Mouse (Mus musculus) heart, embryonic 15.5 days (tissue): ENCODE results near the gene Glce. TPM values are rescaled to one million over a fixed set of nuclear protein-coding genes. Genes with fewer than 3 reads are reported as not detected.

Experiments used
- ATAC-seq: fragments of 200-750 bp; cut with Nextera tagmentation; replicated peaks from 2 replicates; pipeline ENCODE4 v1.8.0; 2017; ENCODE audit warnings: low read depth, moderate TSS enrichment; ENCODE audit not compliant: insufficient number of reproducible peaks, insufficient read depth, low FRiP score
- H3K27ac ChIP-seq: fragments of 300-500 bp; sonication (generic); 2 replicates; pipeline ENCODE4 v1.5.1; 2015; ENCODE audit warnings: mild to moderate bottlenecking, inconsistent platforms
- H3K27me3 ChIP-seq: fragments of 300-500 bp; sonication (generic); 2 replicates; pipeline ENCODE4 v1.6.1; 2015; ENCODE audit warnings: inconsistent platforms
- H3K36me3 ChIP-seq: fragments of 300-500 bp; sonication (generic); 2 replicates; pipeline ENCODE4 v1.6.1; 2015; ENCODE audit warnings: mild to moderate bottlenecking, inconsistent platforms
- H3K4me1 ChIP-seq: fragments of 300-500 bp; sonication (generic); replicated peaks from 2 replicates; pipeline ENCODE4 v1.6.1; 2015; ENCODE audit warnings: inconsistent platforms
- H3K4me2 ChIP-seq: fragments of 300-500 bp; sonication (generic); 2 replicates; pipeline ENCODE4 v1.6.1; 2015; ENCODE audit warnings: inconsistent platforms, mild to moderate bottlenecking, moderate library complexity
- H3K4me3 ChIP-seq: fragments of 300-500 bp; sonication (generic); 2 replicates; pipeline ENCODE4 v1.5.1; 2015; ENCODE audit warnings: mild to moderate bottlenecking, inconsistent platforms
- H3K9ac ChIP-seq: fragments of 300-500 bp; sonication (generic); 2 replicates; pipeline ENCODE4 v1.6.1; 2015; ENCODE audit warnings: mild to moderate bottlenecking, inconsistent platforms
- H3K9me3 ChIP-seq: fragments of 300-500 bp; sonication (generic); replicated peaks from 2 replicates; pipeline ENCODE4 v1.6.1; 2016; ENCODE audit warnings: inconsistent platforms
- WGBS: fragments of 180-500 bp; shearing (Covaris S2); methylation state at CpG from one replicate; pipeline ENCODE4 v1.1.7; 2015; ENCODE audit warnings: mixed read lengths; 5-methylcytosine and 5-hydroxymethylcytosine counted together
- polyA plus RNA-seq: library from polyadenylated mRNA; unstranded; fragments of >200 nt; fragmentation: Nextera tagmentation; extraction: Ambion mirVana; gene quantifications from 2 replicates; pipeline ENCODE4 v1.2.1, GENCODE M21; 2015

The Glce gene
- polyA plus RNA-seq, 1 experiment from 2014 or later: 7.5 TPM

DNA sequence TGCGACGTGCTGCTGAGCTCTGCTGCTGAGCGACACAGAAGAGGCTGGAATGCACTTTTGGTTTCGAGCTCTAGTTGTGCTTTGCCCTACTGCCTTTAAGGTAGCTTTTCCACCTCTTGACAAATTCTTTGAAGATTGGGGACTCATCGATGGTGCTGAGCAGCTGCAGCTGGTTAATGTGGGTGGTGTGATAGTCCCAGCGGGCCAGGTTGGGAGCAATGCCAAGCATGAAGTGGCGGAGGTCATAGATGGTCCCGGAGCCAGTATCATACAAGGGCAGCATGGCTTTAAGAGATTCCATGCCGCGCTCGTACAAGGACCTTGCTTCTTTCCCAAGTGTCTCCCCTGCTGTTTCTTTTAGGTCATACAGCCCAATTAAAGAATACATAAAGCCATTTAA lies 62.5 kb downstream of the Glce start:
- no peak overlapping the region for H3K9ac ChIP-seq
- peak overlapping the region; percentile 34 for H3K4me2 ChIP-seq
- no peaks in the 10 kb centered on the region for H3K9me3 ChIP-seq
- H3K27me3 ChIP-seq: no peaks in the 10 kb centered on the region
- WGBS: 46% methylated on average over 11 of the region's 11 CpGs
- no peak overlapping the region for H3K4me3 ChIP-seq
- ATAC-seq: no peak
- H3K27ac ChIP-seq: no peak overlapping the region
- no peaks in the 10 kb centered on the region for H3K36me3 ChIP-seq
- peaks cover 3% of the 10 kb centered on the region; the same call in 1 of the 2 replicates for H3K4me1 ChIP-seq

DNA sequence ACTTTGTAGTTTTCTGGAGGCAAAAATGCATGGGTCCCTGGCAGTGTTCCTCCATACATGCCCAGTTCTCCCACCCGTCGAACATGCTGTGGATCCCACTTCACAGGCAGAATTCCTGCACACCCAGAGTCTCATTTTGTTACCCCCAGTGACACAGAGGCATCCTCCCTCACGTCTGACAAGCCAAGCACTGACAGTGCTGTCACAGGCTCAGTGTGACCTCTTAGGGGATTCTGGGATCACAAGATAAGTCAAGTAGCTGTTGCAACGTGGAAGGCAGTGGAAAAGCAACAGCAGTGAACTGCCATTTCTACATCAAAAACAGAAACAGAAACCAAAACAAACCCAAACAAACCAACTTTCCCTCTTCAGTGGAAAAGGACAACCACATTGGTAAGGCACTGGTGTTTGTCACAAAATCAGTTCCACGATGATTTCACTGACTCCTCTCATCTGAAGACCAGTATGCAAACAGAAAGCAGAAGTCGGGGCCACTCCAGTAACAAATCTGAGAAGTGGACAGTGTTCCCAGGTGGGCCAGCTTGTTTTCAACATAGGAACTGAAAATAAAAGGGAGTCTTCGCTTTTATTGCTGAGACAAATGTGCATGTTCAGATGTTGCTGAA lies 64.5 kb downstream of the Glce start:
- WGBS: 53% methylated on average over 7 of the region's 7 CpGs
- Histone ChIP-seq H3K9me3 (no peaks in the 10 kb centered on the region), H3K27me3 (no peaks in the 10 kb centered on the region), H3K4me3 (no peak overlapping the region), H3K27ac (no peak overlapping the region), H3K4me1 (peaks cover 3% of the 10 kb centered on the region; the same call in 1 of the 2 replicates), H3K4me2 (no peak overlapping the region), H3K36me3 (no peaks in the 10 kb centered on the region), H3K9ac (no peak overlapping the region)
- ATAC-seq: no peak

DNA sequence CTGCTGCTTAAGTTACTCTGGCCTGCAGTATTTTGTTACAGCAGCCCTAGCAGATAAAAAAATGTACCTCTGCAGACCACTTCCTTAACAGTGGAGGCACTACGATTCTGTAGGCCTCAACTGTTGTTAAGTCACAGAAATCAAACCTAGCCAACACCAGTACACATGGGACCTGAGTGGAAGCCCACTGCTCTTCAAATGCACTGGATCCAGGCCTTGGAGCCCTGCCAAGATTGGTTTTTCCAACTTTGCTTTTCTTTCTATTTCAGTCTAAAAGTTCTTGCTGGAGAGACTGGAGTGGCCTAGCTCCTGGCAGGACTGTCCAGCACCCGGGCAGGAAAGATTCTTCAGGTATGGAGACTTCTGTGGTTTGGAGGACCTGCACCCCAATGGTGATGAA lies 66.2 kb downstream of the Glce start:
- H3K36me3 ChIP-seq: no peaks in the 10 kb centered on the region
- H3K4me3 ChIP-seq: no peak overlapping the region
- peaks cover 3% of the 10 kb centered on the region; the same call in 1 of the 2 replicates for H3K4me1 ChIP-seq
- 82% methylated on average over 2 of the region's 2 CpGs for WGBS
- no peak overlapping the region for H3K27ac ChIP-seq
- no peak overlapping the region for H3K9ac ChIP-seq
- no peaks in the 10 kb centered on the region for H3K27me3 ChIP-seq
- no peak for ATAC-seq
- H3K9me3 ChIP-seq: no peaks in the 10 kb centered on the region
- H3K4me2 ChIP-seq: no peak overlapping the region

DNA sequence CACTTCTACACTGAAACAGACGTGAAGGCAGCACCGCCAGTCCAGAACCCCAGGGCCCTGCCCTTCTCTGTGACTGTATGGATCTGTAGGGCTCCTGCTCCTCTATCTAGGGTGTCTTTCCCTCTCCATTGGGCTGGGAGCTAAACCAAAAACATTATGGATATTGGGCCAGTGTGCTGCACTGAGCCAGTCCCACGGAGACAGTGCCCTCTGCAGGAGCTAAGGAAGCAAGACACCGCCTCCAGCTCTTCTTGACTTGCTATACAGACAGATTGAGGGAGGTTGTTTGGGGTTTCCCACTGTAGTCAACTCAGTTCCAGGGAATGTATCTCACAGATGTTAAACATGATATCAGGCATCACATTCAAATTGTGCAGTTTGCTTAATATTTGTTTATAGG lies 71.7 kb downstream of the Glce start:
- no peak overlapping the region for H3K4me2 ChIP-seq
- no peaks in the 10 kb centered on the region for H3K4me1 ChIP-seq
- H3K27me3 ChIP-seq: no peaks in the 10 kb centered on the region
- H3K9ac ChIP-seq: no peak overlapping the region
- H3K9me3 ChIP-seq: no peaks in the 10 kb centered on the region
- no peak overlapping the region for H3K4me3 ChIP-seq
- no peak overlapping the region for H3K27ac ChIP-seq
- no peaks in the 10 kb centered on the region for H3K36me3 ChIP-seq
- 55% methylated on average over 4 of the region's 4 CpGs for WGBS
- ATAC-seq: no peak

DNA sequence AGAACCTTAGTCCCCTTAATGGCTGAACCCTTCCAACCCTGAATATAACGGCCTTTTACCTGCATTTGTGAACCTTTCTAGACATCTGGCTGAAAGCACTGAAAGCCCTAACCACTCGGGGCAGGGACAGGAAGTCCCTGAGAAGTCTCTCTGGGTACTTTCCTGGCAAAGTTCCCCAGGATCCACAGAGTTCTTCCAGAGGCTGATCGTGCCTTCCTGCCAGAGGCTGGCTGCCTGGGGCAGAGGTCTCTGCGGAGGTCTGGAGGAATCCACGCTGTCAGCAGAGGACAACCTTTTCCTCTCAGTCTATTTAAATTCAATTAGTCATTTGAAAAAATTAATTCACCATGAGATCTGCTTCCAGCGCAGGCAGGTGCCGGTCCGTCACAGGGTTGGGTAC lies 73.3 kb downstream of the Glce start:
- Histone ChIP-seq H3K36me3 (no peaks in the 10 kb centered on the region), H3K27me3 (no peaks in the 10 kb centered on the region), H3K4me2 (no peak overlapping the region), H3K27ac (no peak overlapping the region), H3K4me1 (no peaks in the 10 kb centered on the region), H3K9me3 (no peaks in the 10 kb centered on the region), H3K4me3 (no peak overlapping the region), H3K9ac (no peak overlapping the region)
- WGBS: 66% methylated on average over 8 of the region's 8 CpGs
- no peak for ATAC-seq

DNA sequence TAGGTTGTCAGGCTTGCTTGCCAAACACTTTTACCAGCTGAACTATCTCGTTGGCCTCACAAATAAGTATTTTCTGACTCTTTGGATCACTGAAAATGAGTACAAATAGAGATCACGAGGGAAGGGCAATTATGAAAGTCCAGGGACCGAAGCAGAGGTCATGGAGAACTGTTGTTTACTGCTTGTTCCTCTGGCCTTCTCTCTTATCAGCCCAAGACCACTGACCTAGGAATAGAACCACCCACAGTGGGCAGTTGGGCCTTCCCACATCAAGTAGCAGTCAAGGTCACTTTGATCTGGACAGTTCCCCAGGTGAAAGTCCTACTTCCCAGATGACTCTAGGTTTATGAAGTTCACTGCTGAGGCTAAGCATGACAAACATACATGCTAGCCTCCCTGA lies 80.3 kb downstream of the Glce start:
- Histone ChIP-seq H3K27ac (no peak overlapping the region), H3K4me2 (no peak overlapping the region), H3K4me1 (peaks cover 4% of the 10 kb centered on the region), H3K4me3 (no peak overlapping the region), H3K27me3 (no peaks in the 10 kb centered on the region), H3K9ac (no peak overlapping the region), H3K9me3 (no peaks in the 10 kb centered on the region), H3K36me3 (no peaks in the 10 kb centered on the region)
- no peak for ATAC-seq
- WGBS: 72% methylated on average over 3 of the region's 3 CpGs

DNA sequence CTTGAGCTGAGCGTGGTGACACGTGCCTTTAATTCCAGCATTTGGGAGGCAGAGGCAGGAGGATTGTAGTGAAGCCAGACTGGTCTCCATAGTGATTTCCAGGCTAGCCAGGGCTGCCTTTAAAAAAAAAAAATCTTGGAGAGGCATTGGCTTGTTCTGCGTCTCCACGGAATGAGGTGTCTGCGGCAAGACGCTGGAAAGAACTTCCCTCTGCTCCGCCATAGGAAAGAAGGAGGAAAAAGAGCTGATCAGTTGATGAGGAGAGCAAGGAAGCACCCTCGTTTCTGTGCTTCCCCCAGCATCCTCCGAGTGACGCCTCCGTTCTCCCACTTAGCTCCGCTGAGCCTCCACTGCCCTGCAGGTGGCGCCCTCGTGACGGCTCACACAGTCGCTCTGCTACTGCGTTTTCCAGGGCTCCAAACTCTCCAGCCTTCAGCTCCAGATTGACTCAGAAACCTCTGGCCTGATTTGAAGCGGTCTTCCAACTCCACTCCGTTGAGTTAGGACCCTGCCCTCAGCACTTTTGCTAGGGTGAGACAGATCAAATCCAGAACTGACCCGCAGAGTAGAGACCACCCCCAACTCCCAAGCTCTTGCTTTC lies 82.3 kb downstream of the Glce start:
- 8% methylated on average over 19 of the region's 20 CpGs for WGBS
- H3K27ac ChIP-seq: no peak overlapping the region
- no peak for ATAC-seq
- no peaks in the 10 kb centered on the region for H3K9me3 ChIP-seq
- no peaks in the 10 kb centered on the region for H3K36me3 ChIP-seq
- H3K4me1 ChIP-seq: peaks cover 4% of the 10 kb centered on the region
- H3K4me2 ChIP-seq: peak overlapping the region; percentile 32; the same call in 1 of the 2 replicates
- no peak overlapping the region for H3K4me3 ChIP-seq
- H3K9ac ChIP-seq: no peak overlapping the region
- no peaks in the 10 kb centered on the region for H3K27me3 ChIP-seq

DNA sequence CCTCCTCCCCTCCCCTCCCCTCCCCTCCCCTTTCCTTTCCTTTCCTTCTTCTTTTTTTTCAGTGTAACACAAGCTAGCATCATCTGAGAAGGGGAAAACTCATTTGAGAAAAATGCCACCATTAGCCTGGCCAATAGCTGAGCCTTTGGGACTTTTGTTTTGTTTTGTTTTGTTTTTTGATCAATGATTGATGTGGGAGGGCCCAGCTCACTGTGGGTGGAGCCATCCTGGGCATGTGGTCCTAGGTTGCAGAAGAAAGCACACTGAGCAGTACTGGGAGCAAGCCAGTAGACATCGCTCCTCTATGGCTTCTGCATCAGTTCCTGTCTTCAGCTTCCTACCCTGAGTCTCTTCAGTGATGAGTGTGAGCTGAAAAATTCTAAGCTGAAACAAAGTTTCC lies 86.6 kb downstream of the Glce start:
- no peak overlapping the region for H3K4me3 ChIP-seq
- 87% methylated on average over 1 of the region's 1 CpGs for WGBS
- H3K4me1 ChIP-seq: peaks cover 4% of the 10 kb centered on the region
- H3K27me3 ChIP-seq: no peaks in the 10 kb centered on the region
- ATAC-seq: no peak
- no peak overlapping the region for H3K27ac ChIP-seq
- no peak overlapping the region for H3K4me2 ChIP-seq
- no peaks in the 10 kb centered on the region for H3K9me3 ChIP-seq
- H3K9ac ChIP-seq: no peak overlapping the region
- H3K36me3 ChIP-seq: no peaks in the 10 kb centered on the region

DNA sequence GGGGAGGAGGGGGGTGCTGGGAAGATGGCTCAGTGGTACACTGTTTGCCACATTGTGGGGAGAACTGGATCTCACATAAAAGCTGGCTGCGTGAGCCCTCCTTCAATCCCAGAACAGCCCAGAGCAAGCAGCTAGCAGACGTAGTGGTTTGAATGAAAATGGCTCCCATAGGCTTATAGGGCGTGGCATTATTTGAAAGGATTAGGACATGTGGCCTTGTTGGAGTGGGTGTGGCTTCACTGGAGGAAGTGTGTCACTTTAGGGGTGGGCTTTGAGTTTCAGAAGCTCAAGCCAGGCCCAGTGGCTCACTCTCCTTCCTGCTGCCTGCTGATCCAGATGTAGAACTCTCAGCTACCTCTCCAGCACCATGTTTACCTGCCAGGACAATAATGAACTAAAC lies 90.2 kb downstream of the Glce start:
- 89% methylated on average over 3 of the region's 3 CpGs for WGBS
- Histone ChIP-seq H3K9ac (no peak overlapping the region), H3K36me3 (no peaks in the 10 kb centered on the region), H3K4me1 (no peaks in the 10 kb centered on the region; the same call in 1 of the 2 replicates), H3K9me3 (no peaks in the 10 kb centered on the region), H3K27ac (no peak overlapping the region), H3K4me3 (no peak overlapping the region), H3K4me2 (no peak overlapping the region), H3K27me3 (peaks cover 22% of the 10 kb centered on the region)
- no peak for ATAC-seq

DNA sequence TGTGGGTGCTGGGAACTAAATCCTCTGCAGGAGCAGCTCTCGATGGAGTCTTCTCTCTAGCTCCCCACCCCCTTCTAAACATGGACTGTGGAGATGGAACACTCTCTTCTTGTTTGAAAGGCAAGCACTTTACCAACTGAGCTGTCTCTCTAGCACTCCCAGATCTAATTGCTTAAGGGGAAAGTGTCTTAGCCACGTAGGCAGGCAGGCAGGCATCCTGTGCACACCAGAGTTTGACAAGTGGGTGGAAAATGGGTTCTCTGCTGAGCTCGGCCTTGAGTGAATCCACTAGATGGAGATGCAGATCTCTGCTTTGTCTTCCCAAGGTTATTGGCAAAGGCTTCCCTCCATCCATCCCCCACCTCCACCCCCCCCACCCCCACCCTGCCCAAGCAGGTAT lies 94.4 kb downstream of the Glce start:
- no peak overlapping the region for H3K4me3 ChIP-seq
- WGBS: 42% methylated on average over 3 of the region's 3 CpGs
- H3K9me3 ChIP-seq: no peaks in the 10 kb centered on the region
- no peaks in the 10 kb centered on the region for H3K36me3 ChIP-seq
- peaks cover 51% of the 10 kb centered on the region for H3K27me3 ChIP-seq
- no peak overlapping the region for H3K27ac ChIP-seq
- H3K4me1 ChIP-seq: peaks cover 9% of the 10 kb centered on the region
- no peak for ATAC-seq
- no peak overlapping the region for H3K4me2 ChIP-seq
- H3K9ac ChIP-seq: no peak overlapping the region

DNA sequence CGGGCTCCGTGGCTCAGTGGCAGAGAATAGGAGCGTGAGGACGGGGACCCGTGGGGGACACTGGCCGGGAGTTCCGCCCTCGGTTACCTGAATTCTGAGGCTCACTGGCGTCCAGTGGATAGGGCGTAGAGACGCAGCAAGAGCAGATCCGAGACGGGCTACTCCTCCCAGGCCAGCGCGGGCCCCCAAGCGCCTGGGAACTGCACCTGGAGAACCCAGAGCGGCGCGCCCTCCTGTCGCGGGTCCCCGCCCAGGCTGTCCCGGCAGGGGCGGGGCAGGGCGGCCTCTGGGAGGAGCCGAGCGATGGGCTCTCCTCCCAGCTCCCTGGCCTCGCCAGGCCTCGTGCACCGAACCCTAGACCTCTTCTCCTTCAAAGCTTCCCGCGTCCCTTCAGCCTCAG lies 95.9 kb downstream of the Glce start, which contains the start of gene Paqr5:
Paqr5 (minus strand) TSS at position 257 of the 400 bp plus-strand sequence.
- 0 out of 2 replicates have a peak, but pooled peaks have one; percentile 63 for ATAC-seq
- Histone ChIP-seq H3K4me3 (peak within 1 kb of the TSS; percentile 52), H3K4me2 (peak within 1 kb of the TSS; percentile 92), H3K27me3 (peaks cover 51% of the 10 kb centered on the region), H3K36me3 (no peaks in the 10 kb centered on the region), H3K27ac (no peak within 1 kb of the TSS), H3K9ac (peak within 1 kb of the TSS; percentile 45; the same call in 1 of the 2 replicates), H3K9me3 (no peaks in the 10 kb centered on the region), H3K4me1 (peaks cover 9% of the 10 kb centered on the region)
- under 1% methylated on average over 32 of the region's 32 CpGs for WGBS

DNA sequence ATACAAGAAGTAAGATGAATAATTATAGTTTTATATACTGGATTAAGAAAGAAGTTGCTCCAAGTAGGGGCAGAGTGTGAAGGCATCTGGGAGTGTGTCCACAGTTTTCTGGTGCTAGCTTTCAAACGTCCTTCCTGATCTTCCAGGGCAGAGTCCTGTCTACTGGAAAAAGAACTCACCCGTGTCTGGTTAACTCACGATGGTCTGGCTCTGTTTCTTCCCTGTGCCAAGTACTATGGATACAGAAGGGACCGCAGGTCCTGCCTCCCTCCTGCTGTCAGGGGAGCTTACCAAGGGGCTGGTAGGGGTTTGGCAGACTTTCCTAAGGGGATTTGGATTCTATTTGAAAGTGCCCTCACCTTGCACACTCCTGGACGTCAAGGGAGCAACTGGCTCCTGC lies 97.4 kb downstream of the Glce start:
- Histone ChIP-seq H3K27ac (no peak overlapping the region), H3K9me3 (no peaks in the 10 kb centered on the region), H3K9ac (no peak overlapping the region), H3K27me3 (peaks cover 50% of the 10 kb centered on the region), H3K4me3 (no peak overlapping the region), H3K4me1 (peaks cover 9% of the 10 kb centered on the region), H3K36me3 (no peaks in the 10 kb centered on the region), H3K4me2 (no peak overlapping the region)
- 46% methylated on average over 5 of the region's 5 CpGs for WGBS
- no peak for ATAC-seq
